Comparison of ENCODE assay signal across 12 mouse cellular contexts in the genomic region with DNA sequence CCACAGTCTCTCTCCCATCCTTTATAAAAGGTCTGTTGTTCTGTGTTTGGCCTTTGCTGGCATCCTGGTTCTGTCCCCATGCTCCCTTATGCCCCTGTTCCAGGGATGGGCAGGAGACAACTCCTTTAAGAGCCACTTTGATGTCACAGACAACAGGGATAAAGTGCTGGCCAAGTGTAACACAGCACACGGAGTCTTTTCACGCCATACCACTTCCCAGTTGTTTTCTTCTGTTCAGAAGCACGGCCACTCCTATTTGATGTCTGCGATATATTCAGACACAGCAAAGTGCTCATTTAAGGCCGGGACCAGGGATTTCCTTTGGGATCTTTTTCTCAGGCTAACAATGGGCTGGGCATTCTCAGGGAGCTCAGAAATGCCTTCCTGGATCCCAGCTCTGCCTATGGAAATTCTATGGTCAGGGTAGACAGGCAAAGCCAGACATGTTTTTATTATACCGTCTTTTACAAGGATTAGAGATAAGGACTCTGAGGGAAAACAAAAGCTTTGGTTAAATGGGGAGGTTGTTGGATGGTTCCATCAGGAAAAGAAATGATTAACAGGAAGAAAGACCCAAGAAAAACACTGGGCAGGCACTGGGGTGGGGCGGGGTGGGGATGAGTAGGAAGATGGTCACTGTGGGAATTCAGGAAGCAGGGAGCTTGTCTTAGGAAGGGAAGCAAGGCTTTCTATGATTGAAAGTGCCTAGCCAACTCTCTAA.
A peak's percentile ranks its signal among the peaks of the same experiment; 100 is the strongest.
DNase-seq lines count a peak whose midpoint lies in the region; ATAC-seq and TF ChIP-seq lines count a peak whose summit lies in the region.
"Had no signal": no experiment of that assay in that cellular context is flagged by ENCODE, and none has a peak within 500 bp of the region (broad histone marks: within the 10 kb centered on the region; RNA-seq: fewer than 3 reads in every experiment).

No protein-coding gene starts in this region.

- DNase-seq in hindbrain, postnatal 0 days (ENCODE audit: low spot score): no peak
- DNase-seq in midbrain, postnatal 0 days (ENCODE audit: low spot score): no peak
- no peak for DNase-seq in right cerebral cortex, adult 2 months (ENCODE audit: low spot score in 2 of 2)
- no peak for DNase-seq in right cerebral cortex, postnatal 4 days
- DNase-seq: kidney, adult 11 months; thymus, postnatal 4 days had no signal

- peaks cover 36% of the 10 kb centered on the region for H3K4me1 ChIP-seq in hindbrain, embryonic 12.5 days
- peaks cover 5% of the 10 kb centered on the region; the same call in 1 of the 2 replicates for H3K4me1 ChIP-seq in hindbrain, postnatal 0 days (ENCODE audit: insufficient read depth, low read length)
- H3K4me1 ChIP-seq in midbrain, embryonic 12.5 days: peaks cover 38% of the 10 kb centered on the region
- peaks cover 20% of the 10 kb centered on the region; the same call in 1 of the 2 replicates for H3K4me1 ChIP-seq in midbrain, postnatal 0 days (ENCODE audit: insufficient read depth, low read length)
- H3K4me1 ChIP-seq in heart, embryonic 16.5 days (ENCODE audit: control insufficient read depth, insufficient read depth, low read length): peaks cover 19% of the 10 kb centered on the region
- peaks cover 52% of the 10 kb centered on the region for H3K4me1 ChIP-seq in midbrain, embryonic 13.5 days (replicated peaks)

- peak overlapping the region; percentile 60 for H3K27ac ChIP-seq in hindbrain, embryonic 12.5 days
- H3K27ac ChIP-seq in hindbrain, postnatal 0 days: no peak overlapping the region
- peak overlapping the region; percentile 3; the same call in 1 of the 2 replicates for H3K27ac ChIP-seq in midbrain, embryonic 12.5 days (replicated peaks)
- H3K27ac ChIP-seq in midbrain, postnatal 0 days (ENCODE audit: low read depth, low read length): no peak overlapping the region
- peak overlapping the region; percentile 82 for H3K27ac ChIP-seq in heart, embryonic 16.5 days (ENCODE audit: low read length)
- H3K27ac ChIP-seq in midbrain, embryonic 13.5 days: peak overlapping the region; percentile 26
- H3K27ac ChIP-seq: neural tube, embryonic 12.5 days had no signal

- no peaks in the 10 kb centered on the region for H3K36me3 ChIP-seq in hindbrain, embryonic 12.5 days
- H3K36me3 ChIP-seq in hindbrain, postnatal 0 days (ENCODE audit: insufficient read depth, low read length): no peaks in the 10 kb centered on the region
- H3K36me3 ChIP-seq in midbrain, embryonic 12.5 days: no peaks in the 10 kb centered on the region
- no peaks in the 10 kb centered on the region for H3K36me3 ChIP-seq in midbrain, postnatal 0 days (ENCODE audit: insufficient read depth, low read length)
- no peaks in the 10 kb centered on the region for H3K36me3 ChIP-seq in heart, embryonic 16.5 days (ENCODE audit: control insufficient read depth, insufficient read depth)
- no peaks in the 10 kb centered on the region for H3K36me3 ChIP-seq in midbrain, embryonic 13.5 days
- H3K36me3 ChIP-seq: neural tube, embryonic 12.5 days had no signal

- no peak overlapping the region for H3K9ac ChIP-seq in hindbrain, embryonic 12.5 days
- H3K9ac ChIP-seq in hindbrain, postnatal 0 days (replicated peaks; ENCODE audit: low read length): no peak overlapping the region
- H3K9ac ChIP-seq in midbrain, embryonic 12.5 days (replicated peaks): no peak overlapping the region
- H3K9ac ChIP-seq in midbrain, postnatal 0 days (replicated peaks; ENCODE audit: low read length, poor library complexity, severe bottlenecking): no peak overlapping the region
- no peak overlapping the region for H3K9ac ChIP-seq in heart, embryonic 16.5 days (ENCODE audit: low read length)
- H3K9ac ChIP-seq in midbrain, embryonic 13.5 days (replicated peaks): no peak overlapping the region
- H3K9ac ChIP-seq: neural tube, embryonic 12.5 days had no signal

- no peak overlapping the region for H3K4me3 ChIP-seq in hindbrain, embryonic 12.5 days
- H3K4me3 ChIP-seq in hindbrain, postnatal 0 days (ENCODE audit: low read length): no peak overlapping the region
- H3K4me3 ChIP-seq in midbrain, embryonic 12.5 days: no peak overlapping the region
- no peak overlapping the region for H3K4me3 ChIP-seq in midbrain, postnatal 0 days (ENCODE audit: low read depth, low read length)
- H3K4me3 ChIP-seq in heart, embryonic 16.5 days (ENCODE audit: low read length): no peak overlapping the region
- no peak overlapping the region for H3K4me3 ChIP-seq in midbrain, embryonic 13.5 days (replicated peaks)
- H3K4me3 ChIP-seq: neural tube, embryonic 12.5 days had no signal

- 58% methylated on average over 7 of the region's 7 CpGs for WGBS in hindbrain, embryonic 12.5 days
- 52% methylated on average over 7 of the region's 7 CpGs for WGBS in hindbrain, postnatal 0 days
- WGBS in midbrain, embryonic 12.5 days: 33% methylated on average over 7 of the region's 7 CpGs
- 37% methylated on average over 7 of the region's 7 CpGs for WGBS in midbrain, postnatal 0 days
- 54% methylated on average over 7 of the region's 7 CpGs for WGBS in heart, embryonic 16.5 days
- 28% methylated on average over 7 of the region's 7 CpGs for WGBS in midbrain, embryonic 13.5 days

- no peak for ATAC-seq in hindbrain, embryonic 12.5 days (ENCODE audit: low FRiP score)
- ATAC-seq in hindbrain, postnatal 0 days: no peak
- ATAC-seq in midbrain, embryonic 12.5 days (ENCODE audit: low FRiP score, low read depth): no peak
- no peak for ATAC-seq in midbrain, postnatal 0 days (ENCODE audit: low FRiP score)
- ATAC-seq in heart, embryonic 16.5 days (replicated peaks; ENCODE audit: extremely low read depth, insufficient read depth, low FRiP score): peak; percentile 53
- ATAC-seq in midbrain, embryonic 13.5 days: no peak
- ATAC-seq: forebrain, embryonic 16.5 days had no signal

- no peaks in the 10 kb centered on the region for H3K9me3 ChIP-seq in hindbrain, embryonic 12.5 days (replicated peaks)
- H3K9me3 ChIP-seq in hindbrain, postnatal 0 days (ENCODE audit: low read length): no peaks in the 10 kb centered on the region
- H3K9me3 ChIP-seq in midbrain, embryonic 12.5 days: no peaks in the 10 kb centered on the region
- no peaks in the 10 kb centered on the region for H3K9me3 ChIP-seq in midbrain, postnatal 0 days (ENCODE audit: low read length)
- H3K9me3 ChIP-seq in heart, embryonic 16.5 days (replicated peaks; ENCODE audit: control insufficient read depth, low read length): no peaks in the 10 kb centered on the region
- H3K9me3 ChIP-seq in midbrain, embryonic 13.5 days: no peaks in the 10 kb centered on the region
- H3K9me3 ChIP-seq: neural tube, embryonic 12.5 days had no signal

- H3K4me2 ChIP-seq in hindbrain, embryonic 12.5 days (replicated peaks): no peak overlapping the region
- no peak overlapping the region for H3K4me2 ChIP-seq in hindbrain, postnatal 0 days (ENCODE audit: low read depth, low read length)
- no peak overlapping the region for H3K4me2 ChIP-seq in midbrain, embryonic 12.5 days (replicated peaks)
- no peak overlapping the region for H3K4me2 ChIP-seq in midbrain, postnatal 0 days (ENCODE audit: low read depth, low read length, poor library complexity, severe bottlenecking)
- no peak overlapping the region for H3K4me2 ChIP-seq in heart, embryonic 16.5 days (ENCODE audit: low read depth, low read length)
- H3K4me2 ChIP-seq in midbrain, embryonic 13.5 days (replicated peaks): no peak overlapping the region
- H3K4me2 ChIP-seq: neural tube, embryonic 12.5 days had no signal

- no peaks in the 10 kb centered on the region for H3K27me3 ChIP-seq in hindbrain, embryonic 12.5 days
- no peaks in the 10 kb centered on the region for H3K27me3 ChIP-seq in hindbrain, postnatal 0 days (ENCODE audit: insufficient read depth, low read length)
- no peaks in the 10 kb centered on the region for H3K27me3 ChIP-seq in midbrain, embryonic 12.5 days
- no peaks in the 10 kb centered on the region for H3K27me3 ChIP-seq in midbrain, postnatal 0 days (ENCODE audit: insufficient read depth, low read length)
- H3K27me3 ChIP-seq in heart, embryonic 16.5 days (ENCODE audit: control insufficient read depth, insufficient read depth, low read length): no peaks in the 10 kb centered on the region
- no peaks in the 10 kb centered on the region for H3K27me3 ChIP-seq in midbrain, embryonic 13.5 days
- H3K27me3 ChIP-seq: neural tube, embryonic 12.5 days had no signal

- TF ChIP-seq CTCF in hindbrain, postnatal 0 days (IDR thresholded peaks at IDR 0.05; ENCODE audit: low read depth): no peak
- no peak for TF ChIP-seq CTCF in midbrain, postnatal 0 days (IDR thresholded peaks at IDR 0.05)

Comparison
In these comparisons a context has a peak if more than half of its experiments do, and no peak if none do; other contexts are left out.
1. H3K27ac ChIP-seq: peak in hindbrain, embryonic 12.5 days (single experiment), midbrain, embryonic 12.5 days (single experiment), heart, embryonic 16.5 days (single experiment) and midbrain, embryonic 13.5 days (single experiment); none in hindbrain, postnatal 0 days (single experiment) and midbrain, postnatal 0 days (single experiment).